Mouse (Mus musculus) small intestine, adult 2 months (tissue): ENCODE measurements around the gene Setdb1.

Experiments
- CTCF ChIP-seq: fragments of 200-500 bp; IDR thresholded peaks from 2 replicates; pipeline ENCODE4 v1.5.1; 2012; ENCODE audit warnings: low read depth, mild to moderate bottlenecking, control low read depth, inconsistent platforms, low read length, moderate library complexity, mixed read lengths; ENCODE audit not compliant: insufficient replicate concordance, insufficient read length; ENCODE audit errors: extremely low read depth
- POLR2A ChIP-seq: fragments of 200-500 bp; IDR thresholded peaks from 2 replicates; pipeline ENCODE4 v1.6.1; 2012; ENCODE audit warnings: low read depth, mild to moderate bottlenecking, control low read depth, inconsistent platforms, low read length, moderate library complexity

DNA sequence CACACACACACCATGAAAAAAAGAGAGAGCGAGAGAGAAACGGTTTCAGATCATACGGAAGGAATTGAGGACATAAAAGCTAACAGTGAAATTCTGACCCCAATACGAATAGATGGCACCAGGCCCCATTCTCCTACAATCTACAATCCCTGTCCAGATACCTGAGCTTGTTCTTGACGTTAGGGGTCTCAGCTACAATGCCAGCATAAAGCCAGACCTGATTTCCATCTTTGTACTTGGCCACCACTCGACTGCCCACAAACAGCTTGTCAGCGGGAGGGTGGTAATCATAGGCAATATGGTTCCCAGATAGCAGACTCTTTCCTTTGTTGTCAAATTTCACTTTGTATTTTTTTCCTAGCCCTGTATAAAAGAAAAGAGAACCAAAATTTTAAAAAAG lies 10.5 kb downstream of the Setdb1 start:
- no peak for TF ChIP-seq CTCF
- TF ChIP-seq POLR2A, result no peak
